Mouse (Mus musculus): ENCODE data around the gene Col17a1.

DNA sequence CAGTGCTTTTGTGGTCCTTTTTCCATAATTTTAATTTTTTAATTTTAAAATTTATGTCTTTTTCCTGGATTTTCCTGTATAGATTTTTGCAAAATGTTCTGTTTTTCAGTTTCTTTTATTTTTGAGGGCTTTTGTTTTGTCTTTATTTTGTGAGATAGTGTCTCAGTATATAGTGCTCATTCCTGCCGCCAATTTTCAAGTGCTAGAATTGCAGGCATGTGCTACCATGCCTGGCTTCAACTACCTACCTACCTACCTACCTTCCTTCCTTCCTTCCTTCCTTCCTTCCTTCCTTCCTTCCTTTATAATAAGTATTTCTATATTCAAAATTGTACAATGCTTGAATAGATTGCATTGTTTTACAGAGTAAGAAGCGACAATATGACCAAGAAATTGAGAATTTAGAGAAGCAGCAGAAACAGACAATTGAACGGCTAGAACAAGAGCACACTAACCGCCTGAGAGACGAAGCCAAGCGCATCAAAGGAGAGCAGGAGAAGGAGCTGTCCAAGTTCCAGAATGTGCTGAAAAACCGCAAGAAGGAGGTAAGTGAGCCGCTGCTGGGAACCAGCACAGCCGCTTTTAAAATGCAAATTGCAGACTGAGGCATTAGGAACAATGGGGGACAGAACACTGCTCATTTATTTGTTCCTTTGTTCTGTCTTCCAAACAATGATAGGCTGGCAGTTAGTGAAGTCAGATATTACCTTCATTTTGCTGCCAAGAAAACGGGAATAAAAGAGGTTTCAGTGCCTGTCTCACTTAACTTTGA, 66.8 kb downstream of the Col17a1 start:
- TF ChIP-seq POLR2A (IDR thresholded peaks at IDR 0.05; ENCODE audit: extremely low read depth, insufficient read depth, low read length) (no peak), CTCF (IDR thresholded peaks at IDR 0.05; ENCODE audit: extremely low read depth, insufficient read depth, low read length) (no peak)
